Mouse (Mus musculus) cerebellum, adult 2 months (tissue): ENCODE data around the gene Foxa3.

Experiments used
- CTCF ChIP-seq: fragments of 200-500 bp; IDR thresholded peaks from 2 replicates; pipeline ENCODE4 v1.5.1; 2011; ENCODE audit warnings: low read depth, mild to moderate bottlenecking, control low read depth, low read length, moderate library complexity, borderline replicate concordance; ENCODE audit not compliant: insufficient read depth
- POLR2A ChIP-seq: fragments of 200-500 bp; IDR thresholded peaks from 2 replicates; pipeline ENCODE4 v1.6.1; 2011; ENCODE audit warnings: low read length, control low read depth, borderline replicate concordance; ENCODE audit not compliant: insufficient read depth

GRCm38 (mm10) chr7:19003902-19004630 is 19.3 kb downstream of the Foxa3 start, which contains the start of gene Irf2bp1:
- peak; percentile 76 for TF ChIP-seq POLR2A
- no peak for TF ChIP-seq CTCF
